ENCODE assay signal across 26 mouse cellular contexts in genomic region chrX:107116333-107116732, GRCm38 (mm10). TPM values are rescaled to one million over a fixed set of nuclear protein-coding genes. Genes with fewer than 3 reads are reported as not detected.
"Had no signal": no experiment of that assay in that cellular context is flagged by ENCODE, and none has a peak within 500 bp of the region (broad histone marks: within the 10 kb centered on the region; RNA-seq: fewer than 3 reads in every experiment).

No protein-coding gene starts in this region.

- DNase-seq: gastrocnemius, postnatal 14 days; gastrocnemius, postnatal 36 days; heart, adult 18-20 months; heart, postnatal 10 days; heart, postnatal 4 days; kidney, adult 18-20 months; kidney, adult 8-10 months; kidney, postnatal 10 days; kidney, postnatal 25 days; kidney, postnatal 4 days; layer of hippocampus, adult 9-11 months; layer of hippocampus, postnatal 36 days; left cerebral cortex, postnatal 4 days had no signal

- ATAC-seq: hindbrain, embryonic 16.5 days; inflammation-experienced regulatory T-cells, adult 6 months; intestine, embryonic 15.5 days; intestine, postnatal 0 days; liver, embryonic 12.5 days had no signal

RNA-seq across cellular contexts. Expression of gene P2ry10, which starts 28.0 kb away (rescaled TPM):
- total RNA-seq: gastrocnemius, adult 18-20 months; gastrocnemius, adult 8-10 months; gastrocnemius, postnatal 14 days; heart, postnatal 4 days; layer of hippocampus, adult 8-10 months; layer of hippocampus, postnatal 14 days; layer of hippocampus, postnatal 36 days; left cerebral cortex, adult 18-20 months; left cerebral cortex, adult 8-10 months; left cerebral cortex, postnatal 10 days; left cerebral cortex, postnatal 25 days; left cerebral cortex, postnatal 4 days had no signal
